ENCODE assay signal across 21 mouse cellular contexts in the genomic region with DNA sequence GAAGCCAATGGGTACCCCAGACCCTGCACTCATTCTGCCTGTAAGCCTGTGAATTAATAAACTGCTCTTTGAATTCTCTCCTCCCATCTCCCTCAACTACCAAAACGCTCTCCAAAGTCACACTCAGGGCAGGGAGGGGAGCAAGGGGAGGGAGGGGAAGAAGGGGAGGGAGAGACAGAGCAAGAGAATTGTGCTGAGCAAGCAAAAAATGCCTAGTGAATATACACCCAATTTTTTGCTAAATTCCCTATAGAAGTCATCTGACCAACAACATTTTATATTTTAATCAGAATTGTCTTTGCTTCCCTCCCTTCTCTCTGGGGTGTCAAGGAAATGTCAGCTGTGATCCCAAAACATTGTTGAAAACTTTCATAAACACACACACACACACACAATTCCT.
A peak's percentile ranks its signal among the peaks of the same experiment; 100 is the strongest.
DNase-seq lines count a peak whose midpoint lies in the region; ATAC-seq and TF ChIP-seq lines count a peak whose summit lies in the region.
"Had no signal": no experiment of that assay in that cellular context is flagged by ENCODE, and none has a peak within 500 bp of the region (broad histone marks: within the 10 kb centered on the region; RNA-seq: fewer than 3 reads in every experiment).

No protein-coding gene starts in this region.

- no peak for ATAC-seq in forebrain, embryonic 16.5 days
- ATAC-seq in forebrain, embryonic 11.5 days (replicated peaks; ENCODE audit: low FRiP score) = no peak
- ATAC-seq: activated CD4-positive, CD25-positive, alpha-beta regulatory T cell, adult 4 months; forebrain, embryonic 14.5 days; Patski had no signal

- H3K4me3 ChIP-seq in forebrain, embryonic 16.5 days (replicated peaks; ENCODE audit: low read length) = no peak overlapping the region
- no peak overlapping the region for H3K4me3 ChIP-seq in forebrain, embryonic 11.5 days (ENCODE audit: low read depth, low read length)
- H3K4me3 ChIP-seq in ES-E14 (ENCODE audit: insufficient read depth in 1 of 2, low read depth in 1 of 2, low read length in 2 of 2, poor library complexity in 1 of 2, severe bottlenecking in 1 of 2) = no peak overlapping the region
- H3K4me3 ChIP-seq: embryonic facial prominence, embryonic 13.5 days; embryonic facial prominence, embryonic 15.5 days; erythroblast, embryonic 14.5 days; forebrain, embryonic 12.5 days had no signal

- no peaks in the 10 kb centered on the region for H3K36me3 ChIP-seq in forebrain, embryonic 16.5 days (ENCODE audit: control insufficient read depth, insufficient read depth)
- H3K36me3 ChIP-seq in forebrain, embryonic 11.5 days (ENCODE audit: control insufficient read depth, insufficient read depth, low read length) = no peaks in the 10 kb centered on the region
- H3K36me3 ChIP-seq in ES-E14 (ENCODE audit: control insufficient read depth, insufficient read depth, low read length, poor library complexity, severe bottlenecking) = no peaks in the 10 kb centered on the region
- H3K36me3 ChIP-seq: embryonic facial prominence, embryonic 13.5 days; embryonic facial prominence, embryonic 15.5 days; forebrain, embryonic 12.5 days had no signal

- H3K9me3 ChIP-seq in forebrain, embryonic 16.5 days (ENCODE audit: control insufficient read depth, low read length) = no peaks in the 10 kb centered on the region
- no peaks in the 10 kb centered on the region for H3K9me3 ChIP-seq in forebrain, embryonic 11.5 days (ENCODE audit: control insufficient read depth, low read length)
- no peaks in the 10 kb centered on the region for H3K9me3 ChIP-seq in ES-E14 (ENCODE audit: control insufficient read depth, insufficient read depth, low read depth, low read length)
- H3K9me3 ChIP-seq: embryonic facial prominence, embryonic 13.5 days; embryonic facial prominence, embryonic 15.5 days; forebrain, embryonic 12.5 days had no signal

- in situ Hi-C loops in ES-E14 (cut with MboI; ENCODE audit: low sequenced_read_pairs in 2 of 2, unreplicated experiment in 2 of 2) = loop anchor here in 1 of 2 experiments (25.0 kb wide), 1 partner anchor 1320 kb away; no protein-coding TSS in a partner anchor

- no peak overlapping the region for H3K9ac ChIP-seq in forebrain, embryonic 16.5 days (replicated peaks; ENCODE audit: low read depth, low read length)
- no peak overlapping the region for H3K9ac ChIP-seq in forebrain, embryonic 11.5 days (ENCODE audit: low read length)
- H3K9ac ChIP-seq in ES-E14 (ENCODE audit: insufficient read depth, low read depth, low read length, poor library complexity, severe bottlenecking) = no peak overlapping the region
- H3K9ac ChIP-seq: embryonic facial prominence, embryonic 13.5 days; embryonic facial prominence, embryonic 15.5 days; forebrain, embryonic 12.5 days had no signal

- no peak overlapping the region for H3K4me2 ChIP-seq in forebrain, embryonic 16.5 days (ENCODE audit: low read length)
- no peak overlapping the region for H3K4me2 ChIP-seq in forebrain, embryonic 11.5 days (ENCODE audit: low read depth, low read length, severe bottlenecking)
- H3K4me2 ChIP-seq: embryonic facial prominence, embryonic 13.5 days; embryonic facial prominence, embryonic 15.5 days; forebrain, embryonic 12.5 days had no signal

- peaks cover 39% of the 10 kb centered on the region for H3K4me1 ChIP-seq in forebrain, embryonic 16.5 days (replicated peaks; ENCODE audit: control insufficient read depth, insufficient read depth, low read length)
- no peaks in the 10 kb centered on the region for H3K4me1 ChIP-seq in forebrain, embryonic 11.5 days (replicated peaks; ENCODE audit: control insufficient read depth, insufficient read depth, low read length)
- no peaks in the 10 kb centered on the region for H3K4me1 ChIP-seq in ES-E14 (ENCODE audit: control insufficient read depth in 2 of 2, insufficient read depth in 2 of 2, low read length in 2 of 2, poor library complexity in 1 of 2)
- H3K4me1 ChIP-seq: embryonic facial prominence, embryonic 15.5 days had no signal

- 14% methylated on average over 1 of the region's 1 CpGs for WGBS in forebrain, embryonic 16.5 days
- WGBS in forebrain, embryonic 11.5 days = 30% methylated on average over 1 of the region's 1 CpGs

- no peaks in the 10 kb centered on the region for H3K27me3 ChIP-seq in forebrain, embryonic 16.5 days (replicated peaks; ENCODE audit: control insufficient read depth, insufficient read depth, low read length)
- no peaks in the 10 kb centered on the region for H3K27me3 ChIP-seq in forebrain, embryonic 11.5 days (ENCODE audit: control insufficient read depth, insufficient read depth, low read length)

- H3K27ac ChIP-seq in forebrain, embryonic 16.5 days (ENCODE audit: low read length) = peak overlapping the region; percentile 27; the same call in 1 of the 2 replicates
- H3K27ac ChIP-seq in forebrain, embryonic 11.5 days (ENCODE audit: low read depth, low read length) = no peak overlapping the region
- H3K27ac ChIP-seq in ES-E14 (ENCODE audit: insufficient read depth, low read depth, low read length, poor library complexity, severe bottlenecking) = no peak overlapping the region
- H3K27ac ChIP-seq: embryonic facial prominence, embryonic 13.5 days; embryonic facial prominence, embryonic 15.5 days; forebrain, embryonic 12.5 days had no signal

- no peak for DNase-seq in forebrain, embryonic 11.5 days (ENCODE audit: low spot score)
- no peak for DNase-seq in ES-E14 (ENCODE audit: low read depth, low spot score)
- DNase-seq in adrenal gland, postnatal 10 days = no peak
- DNase-seq in urinary bladder, postnatal 14 days (ENCODE audit: low spot score) = no peak
- DNase-seq: adrenal gland, adult 8-10 months; adrenal gland, postnatal 25 days; cerebellum, adult 11 months; cerebellum, adult 18-20 months; cerebellum, adult 8-10 months; cerebellum, adult 9-11 months; cerebellum, postnatal 14 days; cerebellum, postnatal 36 days; embryo, embryonic 11 days had no signal

TF ChIP-seq in ES-E14, 5 proteins besides CTCF, POLR2A, EP300 and RAD21:
- TF ChIP-seq ZNF384 (IDR thresholded peaks at IDR 0.05; ENCODE audit: low read depth, low read length) (no peak), MAFK (IDR thresholded peaks at IDR 0.05; ENCODE audit: insufficient read depth, low read depth, low read length) (peak; percentile 91)
TF ChIP-seq in ES-E14: peak in this region for 1.
